Mouse (Mus musculus): Measurements from ENCODE around the gene Supt20. TPM values are rescaled to one million over a fixed set of nuclear protein-coding genes. Genes with fewer than 3 reads are reported as not detected.

Supt20 gene
- polyA plus RNA-seq, 1 experiment from 2014 or later = 97.7 TPM

Other genes starting within 250 kb of the Supt20 start
- 0.81 TPM in 1 of 2 replicates, not detected in the other for gene Gm21958, start 21.5 kb downstream of the Supt20 start, polyA plus RNA-seq (2015; fragmentation: Nextera tagmentation; extraction: Ambion mirVana)
- gene Exosc8, start 42.6 kb downstream of the Supt20 start, polyA plus RNA-seq (2015; fragmentation: Nextera tagmentation; extraction: Ambion mirVana) = 101 and 104 TPM in 2 replicates
- gene Alg5, start 42.7 kb downstream of the Supt20 start, polyA plus RNA-seq (2015; fragmentation: Nextera tagmentation; extraction: Ambion mirVana) = 61.9 and 71.0 TPM in 2 replicates
- 0.52 and 0.56 TPM in 2 replicates for gene Smad9, start 62.8 kb downstream of the Supt20 start, polyA plus RNA-seq (2015; fragmentation: Nextera tagmentation; extraction: Ambion mirVana)
- 26.3 and 37.5 TPM in 2 replicates for gene Rfxap, start 115.0 kb downstream of the Supt20 start, polyA plus RNA-seq (2015; fragmentation: Nextera tagmentation; extraction: Ambion mirVana)
- 0.05 and 0.09 TPM in 2 replicates for gene Sertm1, start 223.1 kb downstream of the Supt20 start, polyA plus RNA-seq (2015; fragmentation: Nextera tagmentation; extraction: Ambion mirVana)

All from limb, embryonic 15.5 days (tissue).